Mouse (Mus musculus) frontal cortex, postnatal 36 days (tissue): ENCODE measurements at regions not wholly inside any gene's neighbourhood (a gene's known extent, or its start where the extent isn't known, plus 50 kb on each side); places are given as distances from the start of the nearest gene placed in this dataset.

Source experiments
- DNase-seq, 2 experiments: peaks; one replicate each; pipeline ENCODE4 v3.0.0; 2022; ENCODE audit warnings: low spot score in 2 of 2

DNA sequence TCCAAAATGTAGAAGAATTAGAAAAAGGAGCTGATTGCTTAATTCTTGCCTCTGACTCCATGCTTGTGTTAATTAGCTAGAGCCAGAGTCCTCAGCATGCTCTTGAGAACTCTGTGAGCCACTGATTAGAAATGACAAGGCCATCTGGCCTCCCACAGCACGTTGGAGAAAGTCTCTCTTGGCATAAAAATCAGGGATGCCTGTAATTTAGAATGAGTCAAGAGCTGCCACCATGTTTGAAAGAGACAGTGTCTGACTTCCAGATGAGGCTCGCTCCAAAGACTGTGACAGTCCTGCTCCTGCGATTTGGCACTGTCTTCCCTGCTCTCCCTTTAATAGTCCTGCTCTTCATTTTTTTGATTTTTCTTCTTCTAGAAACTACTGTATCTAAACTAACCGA, 374.6 kb downstream of the Ipo11 start:
- peak in 1 of 2 experiments; percentile 10 for DNase-seq

DNA sequence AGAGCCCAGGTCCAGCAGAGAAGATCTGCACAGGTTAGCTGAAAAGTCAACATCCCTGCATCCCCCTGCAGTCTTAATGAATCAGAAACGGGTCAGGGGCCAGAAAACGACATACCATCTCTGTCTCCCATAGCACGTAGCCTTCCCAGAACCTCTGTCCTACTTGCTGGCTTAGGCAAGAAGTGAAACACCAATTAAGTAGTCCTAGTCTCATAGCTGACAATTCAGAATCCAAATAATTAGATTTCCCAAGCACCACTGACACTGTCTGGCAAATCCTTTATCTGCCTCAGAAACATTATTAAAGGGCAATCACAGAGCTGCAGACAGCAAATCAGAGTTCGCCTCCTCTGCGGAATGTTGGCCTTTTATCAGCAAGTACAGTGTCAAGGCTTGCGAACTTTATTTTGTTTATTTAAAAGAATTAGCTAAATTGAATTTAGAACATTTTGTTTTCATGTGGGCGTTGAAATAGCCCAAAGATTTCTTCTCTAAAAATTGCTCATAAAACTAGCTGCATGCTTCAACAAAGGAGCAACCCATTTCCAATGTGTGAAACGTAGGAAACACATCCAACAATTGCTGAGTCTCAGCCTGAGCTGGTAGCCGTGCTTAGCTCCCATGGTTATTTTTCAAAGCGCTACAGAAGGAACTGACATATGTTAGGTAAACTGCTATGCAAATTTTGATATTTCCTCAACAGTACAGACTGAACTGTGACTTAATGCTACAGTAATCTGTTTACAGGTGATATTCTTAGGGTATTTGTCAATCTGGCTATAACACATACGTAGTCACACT, 411.2 kb downstream of the Ipo11 start:
- peak in 1 of 2 experiments; percentile 7 for DNase-seq

DNA sequence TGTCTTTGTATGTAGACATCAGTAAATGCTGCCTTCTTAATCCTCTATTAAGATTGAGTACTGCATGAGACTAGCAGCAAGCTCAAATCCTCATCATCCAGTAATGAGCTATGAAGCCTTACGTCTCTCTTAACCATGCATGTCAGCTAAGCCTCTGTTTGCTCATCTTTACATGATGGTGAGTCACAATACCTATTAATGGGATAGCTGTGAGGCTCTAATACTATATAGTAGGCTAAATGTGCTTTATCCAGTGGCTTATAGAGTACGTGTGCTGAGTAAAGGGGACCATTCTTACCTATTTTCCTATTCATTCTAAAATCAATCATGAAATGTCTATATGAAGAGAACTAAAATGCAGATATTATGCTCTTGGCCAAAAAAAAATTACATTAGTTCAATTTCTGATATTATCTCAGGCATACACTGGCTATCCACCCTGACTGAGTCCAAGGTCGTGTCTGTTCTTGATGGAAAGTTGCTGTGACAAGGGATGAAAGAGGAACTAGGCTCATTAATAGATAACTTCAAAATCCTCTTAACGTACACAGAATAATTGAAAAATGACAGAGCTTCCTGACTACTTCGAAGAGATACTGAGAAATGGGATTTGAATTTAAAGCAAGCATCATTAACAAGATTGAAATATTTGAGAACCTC, 422.1 kb downstream of the Ipo11 start:
- no peak for DNase-seq

DNA sequence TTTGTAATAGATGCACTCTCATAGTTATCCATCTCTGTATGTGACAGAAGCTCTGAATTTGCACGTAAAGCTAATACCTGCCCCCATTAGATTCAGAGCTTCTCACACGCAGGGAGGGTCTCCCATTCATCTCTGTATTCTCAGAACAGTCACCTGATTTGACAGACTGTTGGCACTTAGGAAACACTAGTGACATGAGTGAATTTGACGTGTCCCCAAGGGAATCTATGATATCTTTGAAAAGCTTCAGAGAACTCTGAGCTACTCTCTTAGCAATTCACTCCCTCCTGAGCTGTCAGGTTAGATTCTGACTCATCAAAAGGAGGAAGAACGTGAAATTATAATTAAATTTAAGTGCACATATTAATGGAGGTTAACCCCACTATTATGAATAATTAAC, 423.1 kb downstream of the Ipo11 start:
- no peak for DNase-seq

GRCm38 (mm10) chr13:106510435-106510834, 426.3 kb downstream of the Ipo11 start:
- DNase-seq = no peak

DNA sequence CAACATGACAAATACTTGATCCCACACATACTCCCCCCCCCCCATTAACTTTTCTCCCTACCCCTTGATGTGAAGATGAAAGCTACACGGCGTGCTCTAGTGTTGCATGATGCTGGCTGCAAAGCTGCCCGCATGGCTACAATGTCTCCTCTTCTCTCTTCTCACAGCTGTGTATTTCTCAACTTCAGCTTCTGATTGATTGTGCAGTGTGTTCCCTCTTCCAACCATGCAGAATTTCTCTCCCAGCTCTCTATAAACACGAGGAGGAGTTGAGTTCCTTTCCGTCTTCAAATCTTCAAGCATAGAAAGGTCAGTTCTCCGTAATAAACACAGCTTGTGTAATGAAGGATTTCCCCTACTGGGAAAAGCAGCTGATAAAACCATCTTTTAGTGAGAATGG, 435.5 kb downstream of the Ipo11 start:
- DNase-seq = no peak

GRCm38 (mm10) chr13:106471264-106471663, 465.5 kb downstream of the Ipo11 start:
- no peak for DNase-seq

GRCm38 (mm10) chr13:106454366-106454927, 482.3 kb downstream of the Ipo11 start:
- DNase-seq = no peak

GRCm38 (mm10) chr13:106432165-106432564, 504.6 kb downstream of the Ipo11 start:
- DNase-seq = no peak

- DNase-seq = peak in 1 of 2 experiments; percentile 44
These were observed 530.1 kb downstream of the Ipo11 start for GRCm38 (mm10) chr13:106406608-106407038.

DNA sequence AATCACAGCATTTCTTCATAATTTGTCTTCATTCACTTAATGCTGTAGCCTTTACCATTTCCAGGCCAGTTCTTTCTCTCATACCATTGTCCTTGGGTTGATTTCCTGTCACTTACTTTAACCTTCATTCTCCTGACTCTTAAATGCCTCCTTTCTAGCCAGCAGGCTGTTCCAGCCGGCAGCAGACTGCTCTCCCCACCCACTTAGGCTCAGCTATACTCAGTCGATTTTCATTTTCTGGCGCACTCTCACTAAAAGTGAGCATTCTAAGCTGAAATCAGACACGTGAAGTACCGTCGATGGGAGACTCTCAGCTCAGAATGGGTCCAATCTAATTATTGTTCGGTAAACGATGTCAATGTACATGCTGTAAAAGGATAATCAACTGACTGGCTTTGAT, 544.1 kb downstream of the Ipo11 start:
- peak in 1 of 2 experiments; percentile 7 for DNase-seq

DNA sequence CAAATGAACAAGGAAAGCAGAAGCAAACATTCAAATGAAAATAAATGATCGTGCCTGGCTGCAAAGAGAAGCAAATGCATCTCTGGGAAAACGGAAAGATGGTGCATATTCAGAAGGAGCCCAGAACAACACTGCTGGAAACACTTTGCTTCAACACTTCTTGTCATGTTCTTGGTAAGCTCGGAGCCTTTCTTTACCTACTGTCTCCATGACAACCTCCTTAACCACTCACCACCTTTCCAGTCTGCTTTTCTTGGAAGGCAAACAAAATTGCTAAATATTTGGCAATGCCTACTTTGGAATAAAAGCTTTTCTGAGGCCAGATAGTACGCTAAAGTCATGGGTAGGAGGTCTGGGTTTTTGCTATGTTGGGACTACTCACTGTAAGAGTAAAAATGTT, 548.1 kb downstream of the Ipo11 start:
- peak in 1 of 2 experiments; percentile 38 for DNase-seq

DNA sequence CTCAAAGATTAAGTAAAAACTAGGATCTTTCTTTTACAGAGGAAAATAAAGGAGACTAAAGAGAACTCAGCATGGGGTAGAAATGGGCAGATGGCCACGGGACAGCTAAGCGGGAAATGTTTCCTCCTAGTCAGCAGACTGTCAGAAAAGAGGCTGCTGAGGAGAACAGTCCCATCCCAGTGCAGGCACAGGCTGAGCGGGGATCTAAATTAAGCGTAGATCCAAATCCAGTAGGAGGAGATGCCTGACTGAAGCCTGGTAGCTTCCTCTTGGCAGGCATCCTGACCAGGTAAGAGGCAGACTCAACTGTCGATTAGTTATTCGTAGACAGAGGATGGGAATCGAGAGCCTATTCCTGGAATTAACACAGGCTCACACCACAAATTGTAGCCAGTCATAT, 569.2 kb downstream of the Ipo11 start:
- peak in 1 of 2 experiments; percentile 19 for DNase-seq

- no peak for DNase-seq
These were observed 583.9 kb downstream of the Ipo11 start for GRCm38 (mm10) chr13:106352614-106353409.

- DNase-seq = no peak
These were observed 604.7 kb downstream of the Ipo11 start for GRCm38 (mm10) chr13:106332025-106332424.

- no peak for DNase-seq
These were observed 617.8 kb downstream of the Ipo11 start for GRCm38 (mm10) chr13:106318980-106319379.

- DNase-seq = no peak
These were observed 618.3 kb downstream of the Ipo11 start for GRCm38 (mm10) chr13:106318476-106318875.

GRCm38 (mm10) chr13:106317300-106317699, 619.5 kb downstream of the Ipo11 start:
- DNase-seq = no peak

DNA sequence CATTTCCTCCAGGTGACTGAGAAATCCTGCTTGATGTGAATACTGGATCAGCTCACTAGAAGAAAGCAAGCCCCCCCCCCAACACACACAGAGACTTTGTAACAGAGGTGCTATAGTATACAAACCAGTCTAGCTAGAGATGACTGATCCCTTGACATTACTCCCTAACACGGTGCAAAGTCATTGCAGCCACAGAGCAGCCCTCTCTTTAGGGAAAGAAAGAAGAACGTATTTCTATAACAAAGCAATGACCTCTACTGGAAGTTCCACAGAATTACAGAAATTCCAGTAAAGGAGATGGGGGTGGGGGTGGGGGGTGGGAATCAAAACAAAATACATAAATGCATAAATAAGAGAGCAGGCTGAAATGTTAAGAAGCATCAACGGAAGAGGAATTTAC, 655.6 kb downstream of the Ipo11 start:
- DNase-seq = no peak

GRCm38 (mm10) chr13:106259874-106260273, 676.9 kb downstream of the Ipo11 start:
- no peak for DNase-seq
